Mouse (Mus musculus) heart, embryonic 12.5 days (tissue): ENCODE measurements around the gene Ppp1r16b. TPM values are rescaled to one million over a fixed set of nuclear protein-coding genes. Genes with fewer than 3 reads are reported as not detected.

Source experiments
- ATAC-seq: fragments of 200-750 bp; cut with Nextera tagmentation; 2 replicates; pipeline ENCODE4 v1.8.0; 2017; ENCODE audit warnings: moderate TSS enrichment, moderate library complexity; ENCODE audit not compliant: insufficient number of reproducible peaks, low FRiP score
- H3K27ac ChIP-seq: fragments of 300-500 bp; sonication (generic); 2 replicates; pipeline ENCODE4 v1.5.1; 2016; ENCODE audit warnings: mild to moderate bottlenecking, moderate library complexity; ENCODE audit not compliant: poor library complexity, severe bottlenecking
- H3K27me3 ChIP-seq: fragments of 300-500 bp; sonication (generic); replicated peaks from 2 replicates; pipeline ENCODE4 v1.6.1; 2016; ENCODE audit warnings: mild to moderate bottlenecking, moderate library complexity
- H3K36me3 ChIP-seq: fragments of 300-500 bp; sonication (generic); 2 replicates; pipeline ENCODE4 v1.6.1; 2016; ENCODE audit warnings: mild to moderate bottlenecking, moderate library complexity
- H3K4me1 ChIP-seq: fragments of 300-500 bp; sonication (generic); replicated peaks from 2 replicates; pipeline ENCODE4 v1.6.1; 2016; ENCODE audit warnings: mild to moderate bottlenecking
- H3K4me2 ChIP-seq: fragments of 300-500 bp; sonication (generic); 2 replicates; pipeline ENCODE4 v1.6.1; 2016; ENCODE audit warnings: mild to moderate bottlenecking, moderate library complexity
- H3K4me3 ChIP-seq: fragments of 300-500 bp; sonication (generic); 2 replicates; pipeline ENCODE4 v1.5.1; 2016; ENCODE audit warnings: mild to moderate bottlenecking
- H3K9ac ChIP-seq: fragments of 300-500 bp; sonication (generic); 2 replicates; pipeline ENCODE4 v1.6.1; 2016; ENCODE audit warnings: mild to moderate bottlenecking, moderate library complexity
- H3K9me3 ChIP-seq: fragments of 300-500 bp; sonication (generic); replicated peaks from 2 replicates; pipeline ENCODE4 v1.6.1; 2016; ENCODE audit warnings: mild to moderate bottlenecking, moderate library complexity
- WGBS: fragments of 180-500 bp; shearing (Covaris S2); methylation state at CpG from one replicate; pipeline ENCODE4 v1.1.7; 2016; 5-methylcytosine and 5-hydroxymethylcytosine counted together
- polyA plus RNA-seq: library from polyadenylated mRNA; unstranded; fragments of >200 nt; fragmentation: Nextera tagmentation; extraction: Ambion mirVana; gene quantifications from 2 replicates; pipeline ENCODE4 v1.2.1, GENCODE M21; 2016

The Ppp1r16b gene
- polyA plus RNA-seq, 1 experiment from 2014 or later: 4.0 TPM

DNA sequence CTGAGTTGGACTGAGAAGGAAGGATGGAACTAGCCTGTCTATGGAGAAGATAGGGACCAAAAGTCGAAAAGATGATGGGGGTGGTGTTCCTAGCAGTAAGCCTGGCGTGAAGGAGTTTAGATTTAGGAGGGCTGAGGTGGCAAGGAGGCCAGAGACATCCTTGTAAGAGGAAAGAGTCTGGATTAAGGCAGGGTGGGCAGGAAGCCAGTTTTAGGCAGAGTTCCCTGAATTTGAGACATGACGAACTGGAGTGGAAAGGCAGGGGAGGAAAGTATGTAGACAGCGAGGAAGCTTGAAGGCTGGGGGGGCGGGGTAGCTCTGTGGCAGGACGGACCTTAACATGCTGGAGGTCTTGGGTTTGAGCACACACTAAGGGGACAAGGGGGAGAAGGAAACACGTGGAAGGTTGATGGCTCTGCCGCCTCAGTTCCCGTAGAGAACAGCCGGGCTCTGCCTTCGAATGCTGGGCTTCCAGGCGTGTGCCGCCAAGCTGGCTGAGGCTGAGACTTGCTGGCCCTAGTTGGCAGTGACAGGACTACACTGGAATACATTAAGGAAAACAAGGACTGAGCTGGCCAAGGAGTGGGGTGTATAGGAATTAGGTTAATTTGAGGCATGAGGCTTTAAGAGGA, 105.0 kb downstream of the Ppp1r16b start:
- no peaks in the 10 kb centered on the region for H3K9me3 ChIP-seq
- 0 out of 2 replicates have a peak, but pooled peaks cover 5% of the 10 kb centered on the region for H3K36me3 ChIP-seq
- 34% methylated on average over 13 of the region's 13 CpGs for WGBS
- H3K27ac ChIP-seq: peak overlapping the region; percentile 6; the same call in 1 of the 2 replicates
- ATAC-seq: no peak
- H3K4me3 ChIP-seq: peak overlapping the region; percentile 85
- H3K9ac ChIP-seq: peak overlapping the region; percentile 88
- H3K27me3 ChIP-seq: no peaks in the 10 kb centered on the region
- peak overlapping the region; percentile 91 for H3K4me2 ChIP-seq
- H3K4me1 ChIP-seq: peaks cover 59% of the 10 kb centered on the region

DNA sequence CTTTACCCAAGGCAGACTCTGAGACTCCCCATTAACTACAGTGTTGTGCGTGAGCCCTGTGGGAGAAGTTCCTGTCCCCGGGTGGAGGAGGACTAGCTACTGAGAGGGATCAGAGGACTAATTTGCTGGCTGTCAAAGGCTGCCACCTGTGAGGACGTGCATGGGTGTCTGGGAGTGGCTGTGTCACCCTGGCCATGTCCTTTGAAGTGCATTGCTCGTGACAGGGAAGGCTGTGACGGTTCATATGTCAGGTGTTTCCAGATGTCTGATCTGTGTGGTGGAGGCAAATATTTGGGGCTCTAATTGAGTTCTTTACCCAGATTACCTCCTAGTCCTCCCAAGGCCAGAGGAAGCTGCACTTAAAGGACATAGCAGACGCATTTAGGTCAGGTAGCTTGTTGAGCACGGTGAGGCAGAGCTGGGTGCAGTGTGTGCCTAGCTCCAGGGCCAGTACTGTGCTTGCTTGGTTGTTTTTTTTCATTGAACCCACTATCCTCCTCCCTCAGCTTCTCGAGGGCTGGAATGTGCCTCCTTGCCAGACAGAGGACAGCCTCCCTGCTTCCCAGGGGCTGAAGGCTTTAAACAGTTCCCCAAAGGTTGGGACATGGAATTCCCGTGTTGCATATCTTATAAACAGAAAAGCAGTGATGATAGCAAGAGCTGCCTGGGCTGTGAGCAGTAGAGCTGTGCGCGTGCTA, 106.0 kb downstream of the Ppp1r16b start:
- no peak for ATAC-seq
- 36% methylated on average over 11 of the region's 11 CpGs for WGBS
- 0 out of 2 replicates have a peak, but pooled peaks cover 7% of the 10 kb centered on the region for H3K36me3 ChIP-seq
- H3K27me3 ChIP-seq: no peaks in the 10 kb centered on the region
- peak overlapping the region; percentile 91 for H3K4me2 ChIP-seq
- no peaks in the 10 kb centered on the region for H3K9me3 ChIP-seq
- H3K9ac ChIP-seq: peak overlapping the region; percentile 88
- peaks cover 68% of the 10 kb centered on the region for H3K4me1 ChIP-seq
- no peak overlapping the region; the same call in 1 of the 2 replicates for H3K27ac ChIP-seq
- H3K4me3 ChIP-seq: peak overlapping the region; percentile 85

- no peak for ATAC-seq
- Histone ChIP-seq H3K9ac (no peak overlapping the region), H3K9me3 (no peaks in the 10 kb centered on the region), H3K27ac (no peak overlapping the region), H3K4me3 (no peak overlapping the region), H3K27me3 (no peaks in the 10 kb centered on the region), H3K4me2 (no peak overlapping the region), H3K4me1 (peaks cover 78% of the 10 kb centered on the region), H3K36me3 (0 out of 2 replicates have a peak, but pooled peaks cover 8% of the 10 kb centered on the region)
- 76% methylated on average over 13 of the region's 13 CpGs for WGBS
Measured at GRCm38 (mm10) chr2:158772808-158773207, 107.6 kb downstream of the Ppp1r16b start.

DNA sequence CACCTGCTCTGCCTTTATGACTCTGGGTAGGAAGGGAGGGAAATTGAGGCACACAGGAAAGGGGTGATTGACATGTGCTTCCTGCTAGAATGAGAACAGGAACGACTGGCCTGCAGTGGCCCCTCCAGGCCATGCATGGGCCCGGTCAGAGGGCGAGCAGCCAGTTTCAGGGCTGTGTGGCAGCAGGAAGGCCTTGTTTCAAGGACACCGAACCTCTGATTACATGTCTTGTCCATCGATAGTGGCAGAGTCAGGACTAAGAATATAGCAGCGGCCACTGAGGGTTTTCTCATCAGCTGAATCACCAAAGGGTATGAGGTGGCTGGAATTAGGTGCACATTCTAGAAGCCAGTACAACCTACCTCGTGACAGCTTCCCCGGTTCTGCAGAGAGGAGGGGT, 109.7 kb downstream of the Ppp1r16b start:
- H3K27ac ChIP-seq: no peak overlapping the region
- H3K4me3 ChIP-seq: no peak overlapping the region
- H3K9ac ChIP-seq: 0 out of 2 replicates have a peak overlapping the region, but pooled peaks have one; percentile 6
- no peaks in the 10 kb centered on the region for H3K27me3 ChIP-seq
- WGBS: 36% methylated on average over 8 of the region's 8 CpGs
- peaks cover 12% of the 10 kb centered on the region for H3K36me3 ChIP-seq
- peak overlapping the region; percentile 41; the same call in 1 of the 2 replicates for H3K4me2 ChIP-seq
- H3K9me3 ChIP-seq: no peaks in the 10 kb centered on the region
- ATAC-seq: no peak
- peaks cover 76% of the 10 kb centered on the region for H3K4me1 ChIP-seq

DNA sequence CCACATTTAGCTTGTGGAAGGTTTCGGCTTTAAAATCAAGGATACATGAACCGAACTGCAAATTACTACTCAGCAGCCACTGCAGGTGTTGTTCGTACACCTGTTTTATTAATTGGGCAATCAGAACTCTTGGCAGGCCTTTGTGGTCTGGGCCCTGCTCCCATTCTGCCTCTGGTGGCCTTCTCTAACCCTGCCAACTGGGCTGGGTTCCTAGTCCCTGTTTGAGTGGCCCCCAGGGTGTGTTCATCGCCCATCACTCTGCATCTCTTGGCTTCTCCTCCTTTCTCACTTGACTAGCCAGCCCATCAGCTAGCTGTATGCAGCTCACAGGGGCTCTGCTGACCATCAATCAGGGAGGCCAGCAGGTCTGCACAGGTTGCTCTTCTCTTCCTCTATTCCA, 111.5 kb downstream of the Ppp1r16b start:
- Histone ChIP-seq H3K4me1 (peaks cover 57% of the 10 kb centered on the region), H3K27ac (no peak overlapping the region), H3K9ac (peak overlapping the region; percentile 35; the same call in 1 of the 2 replicates), H3K4me3 (no peak overlapping the region), H3K27me3 (no peaks in the 10 kb centered on the region), H3K4me2 (no peak overlapping the region; the same call in 1 of the 2 replicates), H3K9me3 (no peaks in the 10 kb centered on the region), H3K36me3 (peaks cover 30% of the 10 kb centered on the region)
- WGBS: 86% methylated on average over 4 of the region's 4 CpGs
- ATAC-seq: no peak

- no peak overlapping the region for H3K4me3 ChIP-seq
- 20% methylated on average over 6 of the region's 6 CpGs for WGBS
- H3K27ac ChIP-seq: no peak overlapping the region
- no peaks in the 10 kb centered on the region for H3K27me3 ChIP-seq
- peak overlapping the region; percentile 9; the same call in 1 of the 2 replicates for H3K4me2 ChIP-seq
- ATAC-seq: no peak
- H3K9me3 ChIP-seq: no peaks in the 10 kb centered on the region
- H3K9ac ChIP-seq: peak overlapping the region; percentile 14; the same call in 1 of the 2 replicates
- H3K36me3 ChIP-seq: peaks cover 33% of the 10 kb centered on the region
- H3K4me1 ChIP-seq: peaks cover 50% of the 10 kb centered on the region
Measured at GRCm38 (mm10) chr2:158777490-158777889, 112.3 kb downstream of the Ppp1r16b start.

- Histone ChIP-seq H3K4me1 (peaks cover 51% of the 10 kb centered on the region), H3K9ac (no peak overlapping the region), H3K27ac (no peak overlapping the region), H3K4me3 (no peak overlapping the region), H3K27me3 (no peaks in the 10 kb centered on the region), H3K4me2 (no peak overlapping the region), H3K36me3 (peaks cover 36% of the 10 kb centered on the region), H3K9me3 (no peaks in the 10 kb centered on the region)
- no peak for ATAC-seq
- 54% methylated on average over 7 of the region's 7 CpGs for WGBS
Measured at GRCm38 (mm10) chr2:158778349-158778748, 113.2 kb downstream of the Ppp1r16b start.

- H3K4me2 ChIP-seq: no peak overlapping the region
- H3K27ac ChIP-seq: no peak overlapping the region
- WGBS: 93% methylated on average over 7 of the region's 7 CpGs
- H3K27me3 ChIP-seq: no peaks in the 10 kb centered on the region
- H3K4me1 ChIP-seq: peaks cover 34% of the 10 kb centered on the region
- H3K36me3 ChIP-seq: peaks cover 62% of the 10 kb centered on the region
- no peak overlapping the region for H3K9ac ChIP-seq
- no peaks in the 10 kb centered on the region for H3K9me3 ChIP-seq
- no peak overlapping the region for H3K4me3 ChIP-seq
- no peak for ATAC-seq
Measured at GRCm38 (mm10) chr2:158781126-158781525, 115.9 kb downstream of the Ppp1r16b start.

DNA sequence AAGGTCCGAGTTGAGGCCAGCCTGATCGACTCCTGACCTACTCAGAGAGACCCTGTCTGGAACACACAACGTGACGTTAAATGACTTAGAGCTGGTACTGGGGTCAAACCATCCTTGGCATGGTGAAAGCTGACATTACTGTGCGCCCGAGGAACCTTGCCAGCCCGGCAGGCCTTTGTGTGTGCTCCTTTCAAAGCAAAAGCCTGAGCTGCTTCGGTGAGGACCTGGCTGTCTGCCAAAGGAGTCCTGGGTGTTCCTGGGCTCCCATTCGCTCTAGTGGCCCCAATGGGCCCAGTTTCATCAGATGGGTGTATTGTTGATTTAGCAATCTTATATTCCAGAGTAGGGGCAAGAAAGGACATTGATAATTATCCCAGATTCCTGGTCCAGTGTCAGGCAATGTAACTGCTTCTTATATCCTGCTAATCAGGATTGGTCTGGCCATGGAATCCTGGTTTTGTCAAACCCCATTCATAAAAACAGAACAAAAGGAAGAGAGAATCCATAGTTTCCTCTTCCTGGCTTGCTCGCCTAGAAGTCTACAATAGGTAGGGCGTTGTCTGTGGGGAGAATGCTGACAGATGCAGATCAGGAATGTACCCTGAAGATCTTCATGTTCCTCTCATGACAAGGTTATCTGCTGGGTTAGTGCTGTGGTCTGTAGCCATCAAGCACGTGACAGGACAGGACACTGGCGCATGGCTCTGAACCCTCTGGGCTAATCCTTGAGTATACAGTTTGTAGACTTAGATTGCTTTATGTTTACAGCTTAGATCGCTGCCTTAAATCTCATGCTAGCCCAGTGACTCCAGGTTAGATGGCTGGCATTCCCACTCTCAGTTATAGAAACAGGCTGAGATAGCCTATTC, 122.0 kb downstream of the Ppp1r16b start:
- Histone ChIP-seq H3K4me1 (peaks cover 8% of the 10 kb centered on the region; the same call in 1 of the 2 replicates), H3K9ac (no peak overlapping the region), H3K27me3 (no peaks in the 10 kb centered on the region), H3K27ac (no peak overlapping the region), H3K4me2 (no peak overlapping the region), H3K4me3 (no peak overlapping the region), H3K9me3 (no peaks in the 10 kb centered on the region), H3K36me3 (peaks cover 42% of the 10 kb centered on the region)
- WGBS: 83% methylated on average over 14 of the region's 14 CpGs
- no peak for ATAC-seq

DNA sequence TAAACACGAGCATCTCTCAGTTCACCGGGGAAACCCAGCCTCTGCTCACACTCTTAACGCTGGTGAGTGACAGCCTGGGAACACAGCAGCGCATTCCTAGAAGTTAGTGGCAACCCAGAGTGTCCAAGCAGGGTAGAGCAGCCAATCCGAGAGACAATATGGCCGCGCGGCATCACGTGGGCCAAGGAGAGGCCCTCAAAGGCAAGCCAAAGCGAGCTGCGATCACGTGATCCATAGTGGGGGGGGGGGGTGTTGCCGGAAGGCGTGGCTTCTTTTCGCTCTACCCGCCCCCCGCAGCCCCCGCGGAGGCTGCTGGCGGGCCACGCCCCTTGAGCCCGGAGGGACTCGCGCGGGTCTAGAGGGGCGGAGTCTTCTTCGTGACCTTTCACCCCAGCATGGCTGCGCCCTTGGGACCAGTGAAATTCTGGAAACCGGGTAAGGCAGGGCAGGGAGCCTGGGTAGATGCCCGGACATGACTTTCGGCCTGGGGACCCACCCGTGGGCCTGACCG, 129.4 kb downstream of the Ppp1r16b start, which contains the start of gene Dhx35:
Gene Dhx35, plus strand, starts transcription at position 314 of the 511 bp plus-strand sequence.
- ATAC-seq: peak; percentile 100
- Histone ChIP-seq H3K27ac (peak within 1 kb of the TSS; percentile 63), H3K36me3 (peaks cover 3% of the 10 kb centered on the region), H3K9me3 (0 out of 2 replicates have a peak, but pooled peaks cover under 1% of the 10 kb centered on the region), H3K4me3 (peak within 1 kb of the TSS; percentile 80), H3K27me3 (no peaks in the 10 kb centered on the region), H3K4me1 (peaks cover 12% of the 10 kb centered on the region), H3K9ac (peak within 1 kb of the TSS; percentile 84), H3K4me2 (peak within 1 kb of the TSS; percentile 86)
- under 1% methylated on average over 28 of the region's 33 CpGs for WGBS
